Mouse (Mus musculus) monocyte, adult 5-6 weeks (primary cell): ENCODE results near the gene Map3k5. TPM values are rescaled to one million over a fixed set of nuclear protein-coding genes. Genes with fewer than 3 reads are reported as not detected.

Source experiments
- ATAC-seq: fragments of 153-309, 156-312 bp; replicated peaks from 2 replicates; pipeline ENCODE4 v1.8.0; 2017; ENCODE audit warnings: mild to moderate bottlenecking; ENCODE audit not compliant: low TSS enrichment, insufficient number of reproducible peaks, severe bottlenecking, poor library complexity, low FRiP score
- total RNA-seq: library from RNA; stranded (forward); fragments of 200-1000, 200-491, 200-594 nt; gene quantifications from 3 replicates; pipeline ENCODE4 v1.2.3, GENCODE M21; 2017

Map3k5 gene
- total RNA-seq, 1 experiment from 2014 or later, result 99.2 TPM

DNA sequence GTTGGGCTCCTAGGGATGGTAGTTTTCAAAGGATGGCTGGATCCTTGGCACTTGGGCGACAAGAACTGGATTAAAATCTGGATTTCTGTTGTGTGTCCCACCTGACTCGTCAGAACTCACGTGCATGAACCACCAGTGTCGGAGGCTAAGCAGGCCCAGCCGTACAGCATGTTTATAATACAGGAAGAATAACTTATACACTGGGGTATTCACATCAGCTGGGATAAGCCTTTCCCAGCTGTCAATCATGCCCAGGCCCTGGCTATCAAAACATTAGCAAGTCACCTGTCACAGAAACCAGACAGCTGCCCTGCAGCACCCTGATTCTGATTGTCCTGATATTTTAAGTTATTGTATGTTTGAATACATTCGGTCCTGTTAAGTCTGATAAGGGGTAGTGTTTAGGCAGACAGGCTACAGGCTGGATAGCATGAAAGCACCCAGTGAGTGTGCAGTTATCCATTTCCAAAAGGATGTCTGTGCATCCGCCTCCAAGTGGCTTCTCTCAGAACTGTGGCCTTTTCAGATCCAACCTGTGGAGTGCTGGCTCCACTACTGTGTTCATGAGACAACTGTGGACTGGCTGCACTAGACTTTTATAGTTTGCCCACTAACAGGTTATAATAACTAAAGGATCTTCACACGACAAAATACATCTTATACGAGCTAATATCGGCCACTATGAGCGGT, 135.6 kb downstream of the Map3k5 start:
- ATAC-seq, result no peak

DNA sequence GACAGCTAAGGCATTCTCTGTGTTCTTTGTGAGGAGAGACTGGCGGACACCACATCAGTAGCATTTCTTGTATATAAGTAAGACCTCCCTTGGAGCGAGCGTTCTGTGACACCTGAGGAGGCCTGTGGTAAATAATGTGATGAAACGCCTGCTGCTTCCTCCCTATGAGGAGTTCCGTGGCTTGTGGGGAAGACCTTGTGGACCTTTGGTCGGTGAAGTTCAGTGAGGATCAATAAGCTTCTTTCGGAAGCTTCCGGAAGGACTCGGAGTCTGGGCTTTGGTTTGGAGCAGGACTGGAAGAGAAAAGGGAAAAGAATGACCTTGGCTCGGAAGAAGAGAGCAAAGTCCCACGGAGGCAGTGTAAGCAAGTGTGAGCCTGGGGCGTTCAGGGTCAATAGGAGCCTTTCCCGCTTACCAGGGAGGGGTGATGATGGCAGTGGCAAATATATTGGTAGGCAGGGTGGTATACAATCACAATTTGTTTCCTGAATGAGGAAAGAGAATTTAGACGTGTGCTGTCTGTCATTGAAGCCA, 136.4 kb downstream of the Map3k5 start:
- ATAC-seq, result no peak

GRCm38 (mm10) chr10:20071716-20072115, 137.4 kb downstream of the Map3k5 start:
- no peak for ATAC-seq

- ATAC-seq, result peak; percentile 62; the same call in 1 of the 2 replicates
These were observed 139.1 kb downstream of the Map3k5 start for GRCm38 (mm10) chr10:20073236-20073893.

DNA sequence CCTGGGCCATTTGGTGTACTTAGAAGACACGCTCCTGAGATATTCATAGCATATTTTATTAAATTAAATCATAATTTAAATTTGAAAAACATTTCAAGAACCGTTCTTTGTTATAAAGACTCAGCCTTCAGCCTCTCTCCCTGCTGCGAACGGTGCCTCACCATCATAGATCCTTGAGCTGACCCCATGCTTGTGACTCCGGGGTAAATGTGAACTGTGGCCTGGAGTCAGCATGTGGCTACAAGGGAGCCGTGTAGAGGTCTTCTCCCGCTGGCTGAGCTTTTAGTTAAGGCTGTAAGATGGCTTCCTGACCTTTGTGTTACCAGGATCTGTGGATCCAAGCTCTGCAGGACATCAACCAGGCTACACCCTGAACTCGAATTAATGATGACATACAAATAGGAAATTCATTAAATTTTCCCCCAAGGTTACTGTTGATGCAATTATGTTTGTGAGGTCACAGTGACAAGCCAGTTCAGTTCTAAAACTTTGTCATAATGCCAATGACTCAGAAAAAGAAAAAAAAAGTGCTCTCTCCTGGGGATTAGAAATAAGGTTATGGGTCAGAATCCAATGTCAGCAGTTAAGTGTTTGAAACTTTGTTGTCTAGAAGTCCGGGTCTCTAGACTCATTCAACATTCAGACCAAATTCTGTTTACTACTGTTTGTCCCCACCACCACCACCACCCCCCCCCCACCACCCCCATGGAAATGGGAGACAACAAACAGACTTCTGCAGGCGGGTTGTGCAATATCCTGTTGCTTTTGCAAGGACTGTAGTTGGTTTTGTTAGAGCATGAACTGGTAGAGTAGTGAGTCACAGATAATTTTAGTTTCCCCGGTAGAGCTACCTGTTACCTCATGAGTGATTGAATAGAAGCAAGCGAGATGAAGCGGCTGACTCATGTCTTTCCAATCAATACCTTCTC, 142.5 kb downstream of the Map3k5 start:
- ATAC-seq, result peak; percentile 36; the same call in 1 of the 2 replicates

- ATAC-seq, result no peak
These were observed 144.1 kb downstream of the Map3k5 start for GRCm38 (mm10) chr10:20078350-20078749.

GRCm38 (mm10) chr10:20087841-20088240, 153.6 kb downstream of the Map3k5 start:
- no peak for ATAC-seq

DNA sequence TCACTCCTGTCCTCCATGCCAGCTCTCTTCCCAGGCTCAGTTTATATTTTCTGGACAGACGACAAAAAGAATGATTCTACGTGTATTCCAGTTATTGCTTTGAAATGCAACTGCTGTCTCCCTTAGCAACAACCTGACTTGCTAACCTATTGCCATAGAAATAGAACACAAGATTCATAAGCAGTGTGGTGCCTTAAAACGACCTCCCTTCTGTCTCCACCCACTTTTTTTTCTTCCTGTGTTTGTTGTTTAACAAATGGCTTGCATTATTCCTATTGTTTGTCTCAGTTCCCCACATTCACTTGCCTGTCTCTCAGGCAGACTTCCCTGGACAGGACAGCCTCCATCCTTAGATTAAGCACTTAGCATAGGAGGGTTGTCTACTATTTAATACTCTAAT, 154.8 kb downstream of the Map3k5 start:
- ATAC-seq, result no peak

DNA sequence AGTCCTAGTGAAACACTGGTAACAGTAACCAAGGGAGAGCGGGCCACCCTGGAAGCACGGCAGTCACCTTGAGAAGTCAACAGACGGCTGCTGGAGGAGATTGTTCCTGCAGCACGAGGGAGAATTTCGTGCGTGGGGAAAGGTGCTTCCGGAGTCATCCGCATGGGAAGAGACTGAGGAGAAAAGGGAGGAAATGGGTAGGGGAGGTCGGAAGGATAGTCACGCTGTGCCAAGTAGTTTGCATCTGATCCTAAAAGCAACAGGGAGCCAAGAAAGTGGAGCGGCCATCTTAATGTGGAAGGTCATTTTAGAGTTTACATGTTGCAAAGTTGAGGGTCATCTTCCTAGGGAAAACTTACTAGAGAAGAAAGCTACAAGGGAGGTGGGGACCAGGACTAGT, 155.9 kb downstream of the Map3k5 start:
- ATAC-seq, result no peak

DNA sequence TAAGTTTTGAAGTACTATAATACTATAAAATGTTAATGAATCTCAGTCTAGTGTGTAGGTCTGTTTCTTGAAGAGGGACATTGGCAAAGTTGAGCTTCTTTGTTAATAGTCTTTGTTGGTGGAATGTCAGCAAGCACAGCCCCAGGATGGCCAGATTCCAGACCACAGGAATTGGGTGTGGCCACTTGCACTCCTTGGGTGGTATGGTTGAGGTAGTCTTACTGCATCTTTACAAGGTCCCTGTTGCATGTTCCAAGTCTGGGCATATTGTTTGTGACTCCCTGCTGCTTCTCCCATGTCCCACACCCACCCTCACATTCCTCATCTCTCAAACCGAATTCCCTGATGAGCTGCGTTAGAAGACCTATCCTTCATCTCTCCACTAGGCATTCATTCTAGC, 157.1 kb downstream of the Map3k5 start:
- no peak for ATAC-seq

- ATAC-seq, result no peak
These were observed 158.1 kb downstream of the Map3k5 start for GRCm38 (mm10) chr10:20092371-20092770.

DNA sequence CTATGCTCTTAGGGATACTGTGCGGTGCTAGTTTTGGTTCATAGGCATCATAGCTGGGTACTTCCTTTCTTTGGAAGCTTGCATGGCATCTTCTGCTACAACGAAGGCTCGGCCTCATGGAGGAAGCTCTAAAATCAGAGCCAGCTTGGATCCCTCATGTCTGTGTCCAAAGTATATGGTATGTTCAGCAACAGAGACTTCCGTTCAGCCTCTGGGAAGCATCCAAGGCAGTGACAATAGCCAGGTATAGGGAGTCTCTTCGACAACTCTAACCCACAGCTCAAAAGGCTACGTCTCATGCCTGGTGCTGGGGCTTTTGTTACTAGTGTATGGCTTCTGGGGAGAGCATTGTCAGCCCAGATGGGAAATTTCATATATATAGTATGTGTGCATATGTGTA, 167.2 kb downstream of the Map3k5 start:
- ATAC-seq, result no peak

- ATAC-seq, result peak; percentile 90
These were observed 170.1 kb downstream of the Map3k5 start for GRCm38 (mm10) chr10:20104271-20104931.

DNA sequence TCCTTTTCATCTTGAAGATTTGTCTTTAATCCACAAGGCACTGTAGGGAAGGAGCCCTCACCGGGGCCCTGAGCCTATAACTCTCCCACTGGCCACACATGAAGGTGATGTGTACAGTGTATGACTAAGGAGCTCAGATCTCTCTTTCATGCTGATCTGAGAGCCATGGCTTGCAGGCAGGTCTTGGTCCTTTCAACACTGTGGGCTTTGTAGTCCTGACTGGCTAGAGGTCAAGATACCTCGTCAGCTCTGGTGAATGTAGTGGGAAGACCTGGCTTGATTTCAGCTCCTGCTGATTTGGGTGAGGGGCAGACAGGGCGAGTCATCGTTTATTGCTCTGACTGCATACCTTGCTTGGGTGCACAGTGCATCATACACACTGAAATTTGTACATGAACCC, 171.3 kb downstream of the Map3k5 start:
- no peak for ATAC-seq

- ATAC-seq, result no peak
These were observed 172.8 kb downstream of the Map3k5 start for GRCm38 (mm10) chr10:20107031-20107430.

DNA sequence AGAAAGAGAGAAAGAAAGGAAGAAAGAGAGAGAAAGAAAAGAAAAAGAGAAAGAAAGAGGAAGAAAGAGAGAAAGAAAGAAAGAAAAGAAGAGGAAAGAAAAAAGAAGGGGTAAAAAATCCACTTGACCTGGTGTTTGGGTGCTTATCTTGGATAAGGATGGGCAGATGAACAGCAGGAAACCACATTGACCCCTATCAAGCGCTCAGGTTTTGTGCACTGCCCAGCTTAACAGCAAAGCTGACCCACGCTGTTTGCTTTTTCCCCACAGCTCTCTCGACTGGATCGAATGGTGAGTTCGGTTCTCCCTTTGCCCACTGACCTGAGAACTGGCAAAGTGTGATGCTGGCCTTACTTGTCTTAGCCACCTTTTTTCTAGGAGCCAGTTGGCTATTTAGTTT, 177.2 kb downstream of the Map3k5 start:
- no peak for ATAC-seq

DNA sequence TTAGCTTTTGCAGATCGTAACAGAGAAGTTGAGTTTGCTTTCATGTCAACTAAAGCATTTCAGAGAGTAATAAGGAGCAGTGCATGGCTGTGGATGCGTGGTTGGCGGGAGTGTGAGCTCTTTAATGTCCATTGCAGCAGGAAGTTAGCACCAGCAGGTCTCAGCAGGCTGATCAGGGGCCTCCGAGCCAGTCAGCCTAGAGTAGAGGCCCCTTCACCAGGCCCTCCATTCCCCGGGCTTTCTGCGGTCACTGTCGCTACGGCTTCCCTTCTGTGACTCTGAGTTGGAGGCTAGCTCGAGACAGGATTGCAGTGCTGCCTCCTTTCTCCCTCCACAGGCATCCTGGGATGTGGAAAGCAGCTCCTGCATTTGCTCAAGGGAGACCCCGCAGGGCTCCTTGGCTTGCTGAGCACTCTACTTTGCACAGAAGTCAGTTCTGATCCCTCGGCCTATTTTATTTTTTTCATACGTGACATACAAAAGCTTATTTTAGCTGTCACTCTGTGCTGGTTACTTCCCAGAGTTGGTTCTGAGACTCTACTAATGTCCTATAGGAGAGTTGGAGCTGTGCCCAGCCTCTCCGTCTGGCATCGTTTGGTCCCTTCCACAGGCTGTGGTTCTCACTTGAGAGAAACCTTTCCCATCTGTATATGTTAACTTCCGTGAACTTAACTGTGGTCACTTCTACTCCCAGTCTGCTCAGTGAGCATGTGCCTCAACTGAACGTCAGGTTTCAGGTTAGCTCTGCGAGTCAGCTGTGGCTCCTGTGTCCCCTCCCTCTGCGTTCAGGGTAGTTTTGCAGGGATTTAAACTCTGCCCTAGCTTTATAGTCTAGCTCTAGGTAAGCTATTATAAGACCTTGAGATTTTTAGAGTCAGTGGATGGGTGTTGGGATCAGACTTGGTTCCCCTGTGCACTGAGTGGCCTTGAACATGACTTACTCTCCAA, 178.0 kb downstream of the Map3k5 start:
- ATAC-seq, result no peak
